Mouse (Mus musculus) liver, embryonic 11.5 days (tissue): ENCODE data around the gene Epha4. TPM values are rescaled to one million over a fixed set of nuclear protein-coding genes. Genes with fewer than 3 reads are reported as not detected.

Experiments
- ATAC-seq: fragments of 200-750 bp; cut with Nextera tagmentation; replicated peaks from 2 replicates; pipeline ENCODE4 v1.8.0; 2017; ENCODE audit warnings: moderate number of reproducible peaks, mild to moderate bottlenecking, moderate TSS enrichment, moderate library complexity; ENCODE audit not compliant: low FRiP score
- DNase-seq: peaks from one replicate; pipeline ENCODE4 v3.0.0-alpha.2; 2017; ENCODE audit warnings: low spot score
- H3K27ac ChIP-seq: fragments of 300-500 bp; sonication (generic); 2 replicates; pipeline ENCODE4 v1.5.1; 2014; ENCODE audit warnings: mild to moderate bottlenecking, low read depth, low read length, control low read depth
- H3K27me3 ChIP-seq: fragments of 300-500 bp; sonication (generic); replicated peaks from 2 replicates; pipeline ENCODE4 v1.6.1; 2014; ENCODE audit warnings: low read length, mixed read lengths; ENCODE audit not compliant: control insufficient read depth, insufficient read depth
- H3K36me3 ChIP-seq: fragments of 300-500 bp; sonication (generic); 2 replicates; pipeline ENCODE4 v1.6.1; 2014; ENCODE audit warnings: mild to moderate bottlenecking, low read length, moderate library complexity, mixed read lengths; ENCODE audit not compliant: control insufficient read depth, insufficient read depth
- H3K4me1 ChIP-seq: fragments of 300-500 bp; sonication (generic); replicated peaks from 2 replicates; pipeline ENCODE4 v1.6.1; 2014; ENCODE audit warnings: low read length, mixed read lengths; ENCODE audit not compliant: control insufficient read depth, insufficient read depth
- H3K4me2 ChIP-seq: fragments of 300-500 bp; sonication (generic); 2 replicates; pipeline ENCODE4 v1.6.1; 2014; ENCODE audit warnings: mild to moderate bottlenecking, control low read depth, moderate library complexity
- H3K4me3 ChIP-seq: fragments of 300-500 bp; sonication (generic); 2 replicates; pipeline ENCODE4 v1.5.1; 2014; ENCODE audit warnings: low read depth, low read length, control low read depth
- H3K9ac ChIP-seq: fragments of 300-500 bp; sonication (generic); 2 replicates; pipeline ENCODE4 v1.6.1; 2014; ENCODE audit warnings: low read depth, low read length, control low read depth
- H3K9me3 ChIP-seq: fragments of 300-500 bp; sonication (generic); 2 replicates; pipeline ENCODE4 v1.6.1; 2016; ENCODE audit warnings: low read length, inconsistent platforms, mixed read lengths; ENCODE audit not compliant: control insufficient read depth
- WGBS: fragments of 180-500 bp; shearing (Covaris S2); extraction: QIAGEN DNeasy Blood & Tissue Kit; methylation state at CpG from one replicate; pipeline ENCODE4 v1.1.7; 2014; 5-methylcytosine and 5-hydroxymethylcytosine counted together
- polyA plus RNA-seq: library from polyadenylated mRNA; unstranded; fragments of >200 nt; fragmentation: Nextera tagmentation; extraction: Ambion mirVana; gene quantifications from 2 replicates; pipeline ENCODE4 v1.2.1, GENCODE M21; 2014

The Epha4 gene
- polyA plus RNA-seq, 1 experiment from 2014 or later = 5.6 TPM

DNA sequence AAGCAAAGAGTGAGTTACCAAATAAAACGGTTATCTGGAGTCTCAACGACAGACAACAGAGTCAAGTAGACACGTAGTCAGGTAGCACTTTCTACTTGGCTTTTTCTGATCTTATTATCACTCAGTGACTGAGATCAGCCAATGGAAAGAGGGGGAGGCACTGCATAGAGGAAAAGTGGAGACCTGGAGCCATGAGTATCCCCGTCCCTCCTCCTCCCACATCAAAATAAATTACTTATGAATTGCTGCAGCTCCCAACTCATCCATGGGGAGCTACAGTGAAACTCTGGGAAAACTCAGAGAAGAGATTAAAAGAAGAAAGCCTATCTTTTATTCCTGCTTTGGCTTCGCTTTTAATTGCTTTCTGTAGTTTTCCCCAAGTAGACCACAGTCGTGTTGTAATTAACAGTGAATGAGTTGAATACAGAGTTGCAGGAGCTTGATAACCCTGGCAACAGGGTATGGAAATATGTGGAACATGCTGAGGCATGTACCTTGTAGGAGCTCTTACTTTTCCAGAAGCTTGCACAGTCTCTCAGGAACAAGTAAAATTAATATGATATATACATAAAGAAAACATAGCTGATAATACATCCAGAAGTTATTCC lies 17.8 kb upstream of the Epha4 start:
- Histone ChIP-seq H3K27me3 (no peaks in the 10 kb centered on the region; the same call in 1 of the 2 replicates), H3K4me3 (no peak overlapping the region), H3K9me3 (no peaks in the 10 kb centered on the region), H3K27ac (no peak overlapping the region), H3K36me3 (no peaks in the 10 kb centered on the region), H3K4me2 (no peak overlapping the region), H3K4me1 (no peaks in the 10 kb centered on the region), H3K9ac (no peak overlapping the region)
- WGBS = 51% methylated on average over 6 of the region's 6 CpGs
- no peak for ATAC-seq
- DNase-seq = no peak

DNA sequence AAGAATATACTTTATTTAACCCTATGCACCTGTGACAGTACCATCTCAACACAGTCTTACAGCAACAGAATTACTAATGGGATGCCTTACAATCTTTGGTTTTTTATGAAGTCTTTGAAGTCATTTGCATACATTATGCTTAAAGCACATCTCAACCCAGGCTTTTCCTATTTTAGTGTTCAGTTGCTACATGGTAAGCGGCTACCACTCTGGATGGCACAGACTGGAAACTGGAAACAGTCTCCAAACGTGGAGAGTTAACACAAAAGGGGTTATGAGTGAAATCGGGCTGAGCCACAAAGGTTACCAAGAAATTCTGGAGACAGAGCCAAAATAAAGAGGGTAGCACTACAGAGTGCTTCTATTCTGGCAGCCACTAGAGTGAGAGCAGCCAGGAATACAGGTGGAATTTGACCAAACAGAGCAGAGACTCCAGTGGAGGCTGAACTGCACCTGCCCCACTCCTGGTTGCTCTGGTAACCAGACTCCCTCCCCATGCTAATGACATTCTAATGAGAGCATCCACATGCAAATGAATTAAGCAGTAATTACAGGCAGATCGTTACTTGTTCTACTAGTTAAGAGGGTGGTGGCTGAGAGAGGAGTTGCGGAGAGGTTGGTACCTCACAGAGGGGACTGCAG lies 17.2 kb upstream of the Epha4 start:
- Histone ChIP-seq H3K4me1 (no peaks in the 10 kb centered on the region), H3K36me3 (no peaks in the 10 kb centered on the region), H3K9me3 (no peaks in the 10 kb centered on the region), H3K9ac (no peak overlapping the region), H3K27me3 (no peaks in the 10 kb centered on the region; the same call in 1 of the 2 replicates), H3K4me3 (no peak overlapping the region), H3K4me2 (no peak overlapping the region), H3K27ac (no peak overlapping the region)
- WGBS = 54% methylated on average over 5 of the region's 5 CpGs
- ATAC-seq (no peak), DNase-seq (no peak)

DNA sequence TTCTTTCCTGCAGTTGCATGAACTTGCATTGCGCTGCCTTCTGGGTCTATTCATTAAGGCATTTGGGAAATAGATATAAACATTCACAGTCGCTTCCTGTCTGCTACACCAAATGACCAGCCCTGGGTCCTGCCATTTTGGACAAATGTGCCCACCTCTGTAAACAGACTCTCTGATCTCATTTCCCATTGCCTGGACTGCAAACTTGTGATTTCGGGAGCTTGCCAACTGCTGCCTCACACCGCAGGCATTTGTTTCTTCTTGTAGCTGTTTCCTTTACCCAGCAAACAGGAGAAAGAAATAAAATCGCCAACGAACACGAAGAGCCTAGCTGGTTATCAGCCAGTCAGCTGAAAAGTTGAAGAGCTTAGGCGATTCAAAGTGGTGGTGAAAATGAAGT lies 10.2 kb upstream of the Epha4 start:
- Histone ChIP-seq H3K9ac (no peak overlapping the region), H3K4me2 (no peak overlapping the region), H3K27ac (no peak overlapping the region), H3K4me3 (no peak overlapping the region), H3K36me3 (no peaks in the 10 kb centered on the region), H3K4me1 (no peaks in the 10 kb centered on the region), H3K9me3 (no peaks in the 10 kb centered on the region), H3K27me3 (no peaks in the 10 kb centered on the region)
- no peak for ATAC-seq
- 73% methylated on average over 8 of the region's 8 CpGs for WGBS
- DNase-seq = no peak

GRCm38 (mm10) chr1:77523354-77523753 lies 8.5 kb upstream of the Epha4 start:
- whole genome bisulfite sequencing = 70% methylated on average over 2 of the region's 2 CpGs
- DNase-seq (no peak), ATAC-seq (no peak)
- H3K27me3 ChIP-seq = no peaks in the 10 kb centered on the region
- H3K4me1 ChIP-seq = no peaks in the 10 kb centered on the region
- no peak overlapping the region for H3K9ac ChIP-seq
- H3K27ac ChIP-seq = no peak overlapping the region
- no peaks in the 10 kb centered on the region for H3K9me3 ChIP-seq
- no peak overlapping the region for H3K4me3 ChIP-seq
- H3K36me3 ChIP-seq = no peaks in the 10 kb centered on the region
- no peak overlapping the region for H3K4me2 ChIP-seq

GRCm38 (mm10) chr1:77521640-77522539 lies 7.0 kb upstream of the Epha4 start:
- H3K9ac ChIP-seq = no peak overlapping the region
- no peak overlapping the region for H3K4me3 ChIP-seq

GRCm38 (mm10) chr1:77518715-77519114 lies 3.8 kb upstream of the Epha4 start:
- Histone ChIP-seq H3K9ac (no peak overlapping the region), H3K9me3 (no peaks in the 10 kb centered on the region), H3K27ac (no peak overlapping the region), H3K4me3 (no peak overlapping the region), H3K36me3 (no peaks in the 10 kb centered on the region), H3K4me1 (peaks cover 2% of the 10 kb centered on the region; the same call in 1 of the 2 replicates), H3K27me3 (peaks cover 22% of the 10 kb centered on the region), H3K4me2 (no peak overlapping the region)
- DNase-seq = no peak
- ATAC-seq = no peak
- WGBS = 68% methylated on average over 3 of the region's 3 CpGs

More at GRCm38 (mm10) chr1:77521640-77522539, 7.0 kb upstream of the Epha4 start:
- 49% methylated on average over 14 of the region's 17 CpGs for WGBS
- no peak for ATAC-seq
- Histone ChIP-seq H3K36me3 (no peaks in the 10 kb centered on the region), H3K27ac (no peak overlapping the region), H3K4me2 (no peak overlapping the region), H3K9me3 (no peaks in the 10 kb centered on the region), H3K4me1 (no peaks in the 10 kb centered on the region), H3K27me3 (peaks cover 6% of the 10 kb centered on the region)
- no peak for DNase-seq

GRCm38 (mm10) chr1:77516203-77516991 lies 1.5 kb upstream of the Epha4 start:
- Histone ChIP-seq H3K4me3 (peak overlapping the region; percentile 62), H3K4me2 (peak overlapping the region; percentile 89), H3K27ac (no peak overlapping the region), H3K9ac (no peak overlapping the region), H3K27me3 (peaks cover 37% of the 10 kb centered on the region), H3K4me1 (peaks cover 2% of the 10 kb centered on the region; the same call in 1 of the 2 replicates), H3K9me3 (no peaks in the 10 kb centered on the region), H3K36me3 (no peaks in the 10 kb centered on the region)
- WGBS = 2% methylated on average over 36 of the region's 36 CpGs
- peak; percentile 88 for DNase-seq
- ATAC-seq = peak; percentile 62

DNA sequence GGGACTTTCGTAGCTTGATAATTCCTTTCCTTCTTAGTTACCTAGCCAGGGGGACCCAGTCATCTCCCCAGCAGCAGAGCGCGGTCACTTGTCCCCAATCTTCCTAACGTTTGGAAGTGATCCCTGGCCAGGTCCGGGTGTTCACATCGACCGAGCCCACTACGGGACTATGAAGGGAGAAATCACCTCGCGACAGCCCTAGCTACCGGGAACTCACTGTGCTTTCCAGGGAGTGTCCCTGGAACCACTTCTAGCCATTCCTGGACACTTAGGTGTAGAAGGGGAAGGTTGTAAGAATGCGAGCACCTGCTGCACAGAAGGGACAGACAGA lies 728 bp upstream of the Epha4 start:
- no peak for DNase-seq
- Histone ChIP-seq H3K9me3 (no peaks in the 10 kb centered on the region), H3K27ac (no peak overlapping the region), H3K4me3 (peak overlapping the region; percentile 62), H3K36me3 (no peaks in the 10 kb centered on the region), H3K4me2 (peak overlapping the region; percentile 89), H3K27me3 (peaks cover 37% of the 10 kb centered on the region), H3K4me1 (peaks cover 2% of the 10 kb centered on the region; the same call in 1 of the 2 replicates), H3K9ac (0 out of 2 replicates have a peak overlapping the region, but pooled peaks have one; percentile 22)
- ATAC-seq = no peak
- WGBS = 2% methylated on average over 12 of the region's 12 CpGs
